Mouse (Mus musculus) ES-E14 (cell line): ENCODE results near the gene Gm20661. TPM values are rescaled to one million over a fixed set of nuclear protein-coding genes. Genes with fewer than 3 reads are reported as not detected.

Source experiments
- DNase-seq: peaks from one replicate; pipeline ENCODE4 v3.0.0-alpha.2; 2013; ENCODE audit warnings: low read depth, low spot score
- H3K27ac ChIP-seq: 2 replicates; pipeline ENCODE4 v1.5.1; 2012; ENCODE audit warnings: low read depth, mild to moderate bottlenecking, low read length, moderate library complexity, mixed read lengths; ENCODE audit not compliant: poor library complexity, insufficient read depth, severe bottlenecking
- H3K36me3 ChIP-seq: 2 replicates; pipeline ENCODE4 v1.6.1; 2012; ENCODE audit warnings: mild to moderate bottlenecking, low read length, moderate library complexity, mixed read lengths; ENCODE audit not compliant: control insufficient read depth, poor library complexity, insufficient read depth, severe bottlenecking
- H3K4me1 ChIP-seq, 2 experiments: fragments of 150-350 bp in 1 of 2; sonication (generic) in 1 of 2; 2 replicates each; pipeline ENCODE4 v1.6.1; 2012; ENCODE audit warnings: low read length in 2 of 2, mild to moderate bottlenecking in 1 of 2, mixed read lengths in 1 of 2; ENCODE audit not compliant: control insufficient read depth in 2 of 2, insufficient read depth in 2 of 2, poor library complexity in 1 of 2
- H3K4me3 ChIP-seq, 2 experiments: fragments of 150-350 bp in 1 of 2; sonication (generic) in 1 of 2; 2 replicates each; pipeline ENCODE4 v1.5.1; 2012; ENCODE audit warnings: low read length in 2 of 2, low read depth in 1 of 2, mild to moderate bottlenecking in 1 of 2, mixed read lengths in 1 of 2; ENCODE audit not compliant: insufficient read depth in 1 of 2, poor library complexity in 1 of 2, severe bottlenecking in 1 of 2
- H3K9ac ChIP-seq: 2 replicates; pipeline ENCODE4 v1.6.1; 2012; ENCODE audit warnings: low read depth, mild to moderate bottlenecking, low read length, mixed read lengths; ENCODE audit not compliant: poor library complexity, insufficient read depth, severe bottlenecking
- H3K9me3 ChIP-seq: fragments of 150-350 bp; sonication (generic); 2 replicates; pipeline ENCODE4 v1.6.1; 2012; ENCODE audit warnings: low read depth, mild to moderate bottlenecking, low read length; ENCODE audit not compliant: control insufficient read depth, insufficient read depth
- CHD2 ChIP-seq: IDR thresholded peaks from 2 replicates; pipeline ENCODE4 v1.6.1; 2014; ENCODE audit warnings: mild to moderate bottlenecking, low read depth, low read length, inconsistent platforms
- HCFC1 ChIP-seq: IDR thresholded peaks from 2 replicates; pipeline ENCODE4 v1.6.1; 2012; ENCODE audit warnings: low read length, inconsistent platforms, borderline replicate concordance; ENCODE audit not compliant: insufficient read depth
- MAFK ChIP-seq: IDR thresholded peaks from 2 replicates; pipeline ENCODE4 v1.6.1; 2014; ENCODE audit warnings: mild to moderate bottlenecking, low read depth, low read length, inconsistent platforms; ENCODE audit not compliant: insufficient read depth
- ZC3H11A ChIP-seq: IDR thresholded peaks from 2 replicates; pipeline ENCODE4 v1.6.1; 2012; ENCODE audit warnings: low read depth, mild to moderate bottlenecking, inconsistent platforms, low read length, borderline replicate concordance
- ZNF384 ChIP-seq: IDR thresholded peaks from 2 replicates; pipeline ENCODE4 v1.6.1; 2012; ENCODE audit warnings: low read depth, low read length, inconsistent platforms
- in situ Hi-C, 2 experiments: fragments of 600-800 bp; cut with MboI; formaldehyde crosslinking; loops; one replicate each; pipeline ENCODE4 v1.15.1; 2025; ENCODE audit warnings: low sequenced_read_pairs in 2 of 2, inconsistent platforms in 1 of 2; ENCODE audit not compliant: unreplicated experiment in 2 of 2
- total RNA-seq: library from RNA; depleted of rRNA; stranded (reverse); fragments of 300-350 nt; gene quantifications from 2 replicates; pipeline ENCODE4 v1.2.3, GENCODE M21; 2012

Gm20661 gene
- total RNA-seq, 1 experiment = 0.18 TPM

DNA sequence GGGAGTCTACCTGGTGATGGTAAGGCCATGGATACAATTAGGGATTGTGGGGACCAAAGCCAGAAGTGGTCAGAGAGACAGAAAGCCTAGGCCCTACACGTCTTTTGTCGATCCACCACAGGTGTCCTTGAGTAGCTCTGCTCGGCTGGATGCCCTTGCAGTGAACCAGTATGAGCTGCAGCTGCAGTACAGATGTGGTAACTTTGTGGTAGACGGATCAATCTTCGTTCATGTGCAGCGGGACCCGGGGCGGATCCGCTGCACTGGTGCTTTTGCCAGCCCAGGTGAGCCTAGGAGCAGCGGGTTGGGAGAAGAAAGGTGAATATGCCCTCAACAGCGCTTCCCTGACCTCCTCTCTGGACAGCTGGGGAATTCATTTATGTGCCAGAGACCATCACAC lies 10.2 kb downstream of the Gm20661 start:
- Histone ChIP-seq H3K9me3 (no peaks in the 10 kb centered on the region), H3K4me1 (peaks cover 2 to 5% of the 10 kb centered on the region in 2 experiments; a peak in 2 of 4 replicates), H3K36me3 (no peaks in the 10 kb centered on the region), H3K27ac (no peak overlapping the region), H3K9ac (no peak overlapping the region), H3K4me3 (no peak overlapping the region)
- in situ Hi-C loops = no loop called here
- TF ChIP-seq ZNF384 = no peak
- no peak for TF ChIP-seq ZC3H11A
- TF ChIP-seq CHD2 = no peak
- no peak for TF ChIP-seq HCFC1
- TF ChIP-seq MAFK = no peak
- DNase-seq = no peak

DNA sequence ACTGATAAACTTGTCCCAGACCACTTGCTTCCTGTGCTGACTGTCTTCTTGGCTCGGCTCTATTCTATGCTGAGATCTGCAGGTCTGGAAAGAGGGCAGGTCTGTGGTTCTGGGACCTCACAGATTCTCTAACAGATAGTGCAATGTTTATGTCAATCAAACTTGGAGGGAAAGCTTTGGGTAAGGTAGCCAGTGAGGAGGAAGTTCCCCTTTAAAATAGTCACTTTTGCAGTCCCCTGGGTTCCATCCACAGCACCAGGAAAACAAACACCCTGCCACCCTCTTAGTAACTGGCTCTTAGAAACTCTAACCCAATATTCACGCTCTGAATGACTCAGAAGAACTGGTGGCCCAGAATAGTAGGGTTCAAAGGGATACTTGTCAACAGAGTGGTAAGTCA lies 11.6 kb downstream of the Gm20661 start:
- H3K9ac ChIP-seq = no peak overlapping the region
- no peak for DNase-seq
- no peaks in the 10 kb centered on the region for H3K9me3 ChIP-seq
- in situ Hi-C loops = no loop called here
- no peaks in the 10 kb centered on the region for H3K36me3 ChIP-seq
- peaks cover 2 to 5% of the 10 kb centered on the region in 2 experiments; a peak in 1 of 4 replicates for H3K4me1 ChIP-seq
- H3K27ac ChIP-seq = no peak overlapping the region
- no peak overlapping the region for H3K4me3 ChIP-seq
- TF ChIP-seq ZC3H11A (no peak), ZNF384 (no peak), MAFK (no peak), CHD2 (no peak), HCFC1 (no peak)

DNA sequence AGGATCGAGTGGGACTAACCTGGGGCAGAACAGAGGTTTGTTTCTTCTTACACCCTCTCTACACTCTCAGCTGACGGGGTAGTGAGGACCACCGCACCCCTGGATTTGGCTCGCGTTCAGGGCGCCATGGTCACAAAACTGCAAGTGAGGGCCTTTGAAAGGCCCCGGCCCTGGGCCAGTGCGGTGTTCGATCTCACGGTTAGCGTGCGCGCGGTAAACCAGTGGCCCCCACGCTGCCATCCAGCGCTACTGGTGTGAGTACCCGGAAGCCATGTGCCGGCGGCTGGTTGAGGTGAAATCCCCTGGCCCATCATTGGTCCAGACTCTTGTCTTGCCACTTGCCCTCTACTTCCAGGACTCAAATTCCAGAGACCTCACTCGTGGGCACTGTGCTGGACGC lies 12.7 kb downstream of the Gm20661 start:
- peaks cover 2 to 5% of the 10 kb centered on the region in 2 experiments; a peak in 1 of 4 replicates for H3K4me1 ChIP-seq
- H3K4me3 ChIP-seq = peak overlapping the region; percentile 10 to 26; a peak in 2 of 4 replicates
- no peaks in the 10 kb centered on the region for H3K9me3 ChIP-seq
- H3K36me3 ChIP-seq = no peaks in the 10 kb centered on the region
- no peak overlapping the region for H3K27ac ChIP-seq
- peak overlapping the region; percentile 41; the same call in 1 of the 2 replicates for H3K9ac ChIP-seq
- TF ChIP-seq ZC3H11A = no peak
- DNase-seq = no peak
- in situ Hi-C loops = no loop called here

DNA sequence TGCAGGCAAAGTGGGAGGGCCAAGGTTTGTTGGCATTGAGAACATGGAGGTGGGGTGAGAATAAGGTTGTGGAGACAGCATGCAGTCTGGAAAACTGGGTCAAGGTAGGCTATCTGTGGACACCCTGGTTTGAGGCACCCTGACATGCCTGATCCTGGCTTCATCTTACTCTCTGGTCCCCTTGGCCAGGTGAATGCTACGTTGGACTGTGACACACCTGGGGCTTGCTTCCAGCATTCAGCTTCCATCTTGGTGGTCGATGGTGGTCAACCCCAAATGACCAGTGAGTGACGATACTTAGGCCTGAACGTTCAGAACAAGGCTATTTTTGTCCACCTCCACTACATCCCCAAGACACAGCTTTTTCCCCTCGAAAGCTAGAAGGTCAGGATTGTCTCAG lies 13.2 kb downstream of the Gm20661 start, which contains the start of gene Gm20662:
Gene Gm20662 (plus strand): TSS at position 301 of the 400 bp plus-strand sequence.
- Histone ChIP-seq H3K27ac (no peak within 1 kb of the TSS), H3K9me3 (no peaks in the 10 kb centered on the region), H3K4me3 (peak within 1 kb of the TSS; percentile 10 to 26; a peak in 2 of 4 replicates), H3K4me1 (peaks cover 2 to 5% of the 10 kb centered on the region in 2 experiments; a peak in 1 of 4 replicates), H3K9ac (peak within 1 kb of the TSS; percentile 41; the same call in 1 of the 2 replicates), H3K36me3 (no peaks in the 10 kb centered on the region)
- in situ Hi-C loops = no loop called here
- no peak for DNase-seq
- TF ChIP-seq HCFC1 (no peak), CHD2 (no peak), ZNF384 (no peak)
